Mouse (Mus musculus) embryonic facial prominence, embryonic 13.5 days (tissue): ENCODE data around the gene Trabd. TPM values are rescaled to one million over a fixed set of nuclear protein-coding genes. Genes with fewer than 3 reads are reported as not detected.

Experiments
- ATAC-seq: fragments of 200-750 bp; cut with Nextera tagmentation; 2 replicates; pipeline ENCODE4 v1.8.0; 2017; ENCODE audit warnings: low read depth; ENCODE audit not compliant: insufficient number of reproducible peaks, insufficient read depth, low FRiP score, low TSS enrichment
- H3K27ac ChIP-seq: fragments of 300-500 bp; sonication (generic); 2 replicates; pipeline ENCODE4 v1.5.1; 2015; ENCODE audit warnings: moderate library complexity, mild to moderate bottlenecking, inconsistent platforms
- H3K27me3 ChIP-seq: fragments of 300-500 bp; sonication (generic); 2 replicates; pipeline ENCODE4 v1.6.1; 2015; ENCODE audit warnings: mild to moderate bottlenecking, inconsistent platforms
- H3K36me3 ChIP-seq: fragments of 300-500 bp; sonication (generic); 2 replicates; pipeline ENCODE4 v1.6.1; 2015; ENCODE audit warnings: mild to moderate bottlenecking, inconsistent platforms
- H3K4me1 ChIP-seq: fragments of 300-500 bp; sonication (generic); 2 replicates; pipeline ENCODE4 v1.6.1; 2015; ENCODE audit warnings: inconsistent platforms
- H3K4me2 ChIP-seq: fragments of 300-500 bp; sonication (generic); 2 replicates; pipeline ENCODE4 v1.6.1; 2015; ENCODE audit warnings: moderate library complexity, mild to moderate bottlenecking, inconsistent platforms
- H3K4me3 ChIP-seq: fragments of 300-500 bp; sonication (generic); 2 replicates; pipeline ENCODE4 v1.5.1; 2015; ENCODE audit warnings: mild to moderate bottlenecking, inconsistent platforms
- H3K9ac ChIP-seq: fragments of 300-500 bp; sonication (generic); 2 replicates; pipeline ENCODE4 v1.6.1; 2015; ENCODE audit warnings: mild to moderate bottlenecking, inconsistent platforms
- H3K9me3 ChIP-seq: fragments of 300-500 bp; sonication (generic); 2 replicates; pipeline ENCODE4 v1.6.1; 2016; ENCODE audit warnings: inconsistent platforms
- WGBS: fragments of 180-500 bp; shearing (Covaris S2); methylation state at CpG from one replicate; pipeline ENCODE4 v1.1.7; 2015; ENCODE audit warnings: mixed read lengths; 5-methylcytosine and 5-hydroxymethylcytosine counted together
- polyA plus RNA-seq: library from polyadenylated mRNA; unstranded; fragments of >200 nt; fragmentation: Nextera tagmentation; extraction: Ambion mirVana; gene quantifications from 2 replicates; pipeline ENCODE4 v1.2.1, GENCODE M21; 2015

The Trabd gene
- polyA plus RNA-seq, 1 experiment from 2014 or later = 47.7 TPM

DNA sequence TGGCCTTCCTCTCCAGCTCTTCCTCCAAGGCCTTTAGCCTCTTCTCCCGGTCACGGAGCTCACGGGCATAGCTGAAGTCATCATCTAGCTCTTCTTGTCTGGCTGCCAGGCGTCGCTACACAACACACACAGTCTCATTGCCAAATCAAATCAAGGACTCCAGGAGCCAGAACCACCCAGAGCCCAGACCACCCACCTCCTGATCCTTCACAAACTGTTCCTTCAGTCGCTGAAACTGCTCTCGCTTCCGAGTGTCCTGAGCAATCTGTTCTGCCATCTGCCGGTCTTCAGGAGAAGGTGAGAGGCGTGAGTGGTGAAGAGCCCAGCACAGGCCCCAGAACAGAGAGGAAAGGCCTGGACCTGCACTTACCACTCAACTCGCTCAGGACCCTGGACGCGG, 31.1 kb downstream of the Trabd start:
- H3K9me3 ChIP-seq = no peaks in the 10 kb centered on the region
- H3K4me2 ChIP-seq = no peak overlapping the region
- WGBS = 92% methylated on average over 13 of the region's 13 CpGs
- H3K27me3 ChIP-seq = no peaks in the 10 kb centered on the region
- H3K36me3 ChIP-seq = peaks cover 100% of the 10 kb centered on the region
- no peak overlapping the region for H3K27ac ChIP-seq
- no peaks in the 10 kb centered on the region for H3K4me1 ChIP-seq
- H3K9ac ChIP-seq = no peak overlapping the region
- no peak overlapping the region for H3K4me3 ChIP-seq
- ATAC-seq = no peak

DNA sequence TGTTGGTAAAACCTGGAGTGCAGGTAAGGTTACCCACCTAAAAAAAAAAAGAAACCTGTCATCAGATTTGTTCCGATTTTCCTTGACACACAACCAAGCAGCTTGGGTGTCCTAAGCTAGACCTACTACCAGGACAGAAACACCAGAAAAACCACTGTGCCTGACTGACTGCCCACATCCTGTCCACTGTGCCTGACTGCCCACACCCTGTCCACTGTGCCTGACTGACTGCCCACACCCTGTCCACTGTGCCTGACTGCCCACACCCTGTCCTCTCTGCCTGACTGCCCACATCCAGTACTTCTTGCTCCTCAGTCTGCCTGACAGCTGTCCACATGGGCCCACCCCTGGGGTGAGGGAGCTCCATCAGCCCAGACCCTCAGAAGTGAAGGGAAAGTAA, 32.1 kb downstream of the Trabd start:
- no peak overlapping the region for H3K4me2 ChIP-seq
- H3K36me3 ChIP-seq = peaks cover 100% of the 10 kb centered on the region
- H3K27me3 ChIP-seq = no peaks in the 10 kb centered on the region
- ATAC-seq = no peak
- H3K4me1 ChIP-seq = no peaks in the 10 kb centered on the region
- H3K9me3 ChIP-seq = no peaks in the 10 kb centered on the region
- no peak overlapping the region for H3K4me3 ChIP-seq
- WGBS = 97% methylated on average over 1 of the region's 1 CpGs
- no peak overlapping the region for H3K9ac ChIP-seq
- no peak overlapping the region for H3K27ac ChIP-seq

DNA sequence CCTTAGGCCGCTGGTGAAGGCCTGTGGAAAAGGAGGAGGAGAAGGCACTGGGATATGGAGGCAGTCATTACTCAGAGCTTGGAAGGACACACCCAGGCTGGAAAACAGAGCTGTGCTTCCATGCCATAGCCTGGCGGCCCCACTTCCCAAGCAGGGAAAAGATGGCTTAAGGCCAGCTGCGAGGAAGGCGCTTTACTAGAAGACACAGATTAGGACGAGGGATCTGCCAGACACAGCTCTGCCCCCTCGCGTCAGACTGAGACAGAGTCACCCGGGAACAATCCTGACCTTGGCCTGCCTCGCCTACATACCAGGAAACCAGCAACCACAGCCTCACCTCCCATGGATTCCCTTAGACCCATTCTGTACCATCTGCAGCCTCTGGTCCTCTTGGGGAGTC, 35.2 kb downstream of the Trabd start:
- Histone ChIP-seq H3K27ac (no peak overlapping the region), H3K27me3 (no peaks in the 10 kb centered on the region), H3K9ac (0 out of 2 replicates have a peak overlapping the region, but pooled peaks have one; percentile 44), H3K36me3 (peaks cover 93% of the 10 kb centered on the region), H3K9me3 (no peaks in the 10 kb centered on the region), H3K4me3 (no peak overlapping the region), H3K4me2 (no peak overlapping the region), H3K4me1 (no peaks in the 10 kb centered on the region)
- WGBS = 82% methylated on average over 9 of the region's 9 CpGs
- no peak for ATAC-seq

DNA sequence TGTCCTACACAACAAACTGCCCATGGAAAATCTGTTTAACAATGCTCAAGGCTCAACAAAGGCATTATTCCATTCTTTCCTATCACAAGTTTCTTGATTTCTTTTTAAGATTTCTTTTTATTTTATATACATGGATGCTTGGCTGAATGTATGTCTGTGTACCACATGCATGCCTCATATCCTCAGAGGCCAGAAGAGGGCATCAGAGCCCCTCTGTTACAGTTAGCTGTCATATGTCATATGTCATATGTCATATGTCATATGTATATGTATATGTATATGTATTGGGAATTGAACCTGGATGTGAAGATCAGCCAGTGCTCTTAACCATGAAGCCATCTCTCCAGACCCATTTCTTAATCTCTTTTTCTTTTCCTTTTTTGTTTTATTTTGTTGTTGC, 43.1 kb downstream of the Trabd start:
- Histone ChIP-seq H3K4me1 (peaks cover 27% of the 10 kb centered on the region), H3K9ac (no peak overlapping the region), H3K36me3 (peaks cover 64% of the 10 kb centered on the region), H3K27me3 (no peaks in the 10 kb centered on the region), H3K27ac (no peak overlapping the region), H3K9me3 (no peaks in the 10 kb centered on the region), H3K4me2 (no peak overlapping the region), H3K4me3 (no peak overlapping the region)
- no peak for ATAC-seq

DNA sequence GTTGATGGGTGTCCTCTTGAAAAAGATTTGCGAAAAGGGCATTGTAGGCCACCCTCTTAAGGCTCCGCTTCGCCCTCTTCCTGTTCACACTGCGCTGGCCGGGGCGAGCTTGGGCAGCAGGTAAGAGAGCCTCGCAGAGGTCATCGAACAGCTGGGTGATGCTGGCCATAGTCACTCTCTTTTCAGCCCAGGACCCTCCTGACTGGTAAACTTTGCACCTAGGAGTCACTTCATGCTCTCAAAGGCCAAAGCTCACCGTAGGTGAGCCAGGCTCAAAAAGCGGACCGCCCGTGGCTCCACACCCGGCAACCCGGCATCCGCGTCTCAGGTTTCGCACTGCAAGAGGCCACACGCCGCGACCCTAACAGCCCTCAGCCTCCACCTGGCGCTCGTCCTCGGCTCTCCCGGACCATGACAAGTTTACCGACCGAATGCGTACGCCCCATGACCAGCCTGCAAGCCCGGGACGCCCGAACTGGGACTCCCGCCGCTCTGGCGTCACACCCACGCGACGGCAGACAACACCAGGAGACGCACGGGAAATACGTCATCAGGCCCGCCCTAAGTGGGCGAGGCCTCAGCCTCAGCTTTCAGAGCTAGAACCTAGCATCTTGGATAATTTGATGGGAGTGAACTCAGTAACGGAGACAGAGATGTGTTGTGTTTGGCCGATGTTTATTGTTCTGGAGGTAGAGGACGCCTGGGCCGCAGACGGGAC, 47.9 kb downstream of the Trabd start, which contains the start of gene Tubgcp6:
Gene Tubgcp6 (minus strand): TSS at position 464 of the 718 bp plus-strand sequence.
- Histone ChIP-seq H3K4me1 (peaks cover 45% of the 10 kb centered on the region), H3K27ac (peak within 1 kb of the TSS; percentile 87), H3K4me3 (peak within 1 kb of the TSS; percentile 89), H3K4me2 (peak within 1 kb of the TSS; percentile 95), H3K9me3 (no peaks in the 10 kb centered on the region), H3K27me3 (no peaks in the 10 kb centered on the region), H3K9ac (peak within 1 kb of the TSS; percentile 91), H3K36me3 (peaks cover 37% of the 10 kb centered on the region)
- under 1% methylated on average over 47 of the region's 47 CpGs for WGBS
- peak; percentile 83 for ATAC-seq

DNA sequence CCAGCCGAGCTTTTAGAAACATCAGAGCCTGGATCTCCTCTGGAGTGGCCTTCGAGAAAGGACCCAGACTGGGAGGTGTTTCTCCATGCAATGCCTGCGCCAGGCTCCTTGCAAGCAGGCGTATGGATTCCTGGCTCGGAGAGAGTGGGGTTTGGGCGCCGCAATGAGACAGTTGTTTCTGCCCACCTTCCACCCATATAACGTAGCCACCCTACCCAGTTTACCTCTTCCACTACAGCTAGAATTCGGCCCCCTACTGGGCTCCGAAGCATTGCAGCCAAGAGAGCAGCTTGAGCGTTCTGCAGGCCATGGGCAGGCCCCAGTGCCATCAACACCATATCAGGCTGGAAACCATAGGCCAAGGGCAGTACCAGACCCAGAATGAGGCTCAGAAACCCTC, 48.7 kb downstream of the Trabd start:
- Histone ChIP-seq H3K4me3 (peak overlapping the region; percentile 89), H3K36me3 (peaks cover 30% of the 10 kb centered on the region), H3K9ac (peak overlapping the region; percentile 91), H3K4me1 (peaks cover 50% of the 10 kb centered on the region), H3K27ac (peak overlapping the region; percentile 87), H3K4me2 (peak overlapping the region; percentile 95), H3K27me3 (no peaks in the 10 kb centered on the region), H3K9me3 (no peaks in the 10 kb centered on the region)
- ATAC-seq = no peak
- WGBS = 23% methylated on average over 11 of the region's 11 CpGs

DNA sequence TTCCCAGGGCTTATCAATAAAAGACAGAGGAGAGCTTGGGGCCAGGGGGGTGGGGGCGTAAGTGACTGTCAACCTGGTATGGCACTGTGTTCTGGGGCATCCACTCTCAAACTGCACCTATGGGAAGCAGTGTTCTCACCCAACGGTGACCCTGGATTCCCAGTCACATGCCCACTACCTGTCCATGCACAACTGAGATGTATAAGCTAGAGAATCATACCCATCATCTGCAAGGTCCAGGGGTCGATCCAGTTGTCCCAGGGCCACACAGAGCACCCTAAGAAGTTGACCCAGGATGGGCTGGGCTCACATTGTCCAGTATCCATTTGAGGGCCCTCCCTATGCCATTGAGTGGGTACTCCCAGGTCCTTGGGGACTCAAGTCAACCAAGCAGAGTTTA, 49.4 kb downstream of the Trabd start:
- peak overlapping the region; percentile 95; the same call in 1 of the 2 replicates for H3K4me2 ChIP-seq
- H3K9me3 ChIP-seq = no peaks in the 10 kb centered on the region
- H3K27me3 ChIP-seq = no peaks in the 10 kb centered on the region
- 90% methylated on average over 3 of the region's 3 CpGs for WGBS
- no peak overlapping the region; the same call in 1 of the 2 replicates for H3K27ac ChIP-seq
- peak overlapping the region; percentile 91; the same call in 1 of the 2 replicates for H3K9ac ChIP-seq
- H3K36me3 ChIP-seq = peaks cover 25% of the 10 kb centered on the region; the same call in 1 of the 2 replicates
- H3K4me3 ChIP-seq = no peak overlapping the region
- H3K4me1 ChIP-seq = peaks cover 55% of the 10 kb centered on the region
- no peak for ATAC-seq

DNA sequence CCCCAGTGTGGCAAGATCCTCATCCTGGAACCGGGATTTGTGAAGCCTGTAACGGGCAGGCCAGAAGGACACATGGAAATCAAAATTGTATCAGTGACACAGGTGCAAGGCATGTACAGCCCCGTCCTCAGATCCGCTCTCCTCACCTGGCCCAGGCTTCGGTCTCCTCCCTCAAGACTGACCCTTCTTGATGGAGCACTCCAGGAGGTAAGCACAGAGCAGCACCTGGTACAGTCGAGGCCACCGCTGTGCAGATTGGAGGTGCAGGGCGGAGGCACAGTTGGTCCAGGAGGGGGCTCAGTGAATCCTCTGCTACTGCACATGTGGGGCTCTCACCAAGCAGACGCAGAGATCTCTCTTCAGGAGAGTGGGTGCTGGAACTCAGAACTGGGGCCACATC, 50.4 kb downstream of the Trabd start:
- 91% methylated on average over 9 of the region's 9 CpGs for WGBS
- no peak overlapping the region for H3K9ac ChIP-seq

DNA sequence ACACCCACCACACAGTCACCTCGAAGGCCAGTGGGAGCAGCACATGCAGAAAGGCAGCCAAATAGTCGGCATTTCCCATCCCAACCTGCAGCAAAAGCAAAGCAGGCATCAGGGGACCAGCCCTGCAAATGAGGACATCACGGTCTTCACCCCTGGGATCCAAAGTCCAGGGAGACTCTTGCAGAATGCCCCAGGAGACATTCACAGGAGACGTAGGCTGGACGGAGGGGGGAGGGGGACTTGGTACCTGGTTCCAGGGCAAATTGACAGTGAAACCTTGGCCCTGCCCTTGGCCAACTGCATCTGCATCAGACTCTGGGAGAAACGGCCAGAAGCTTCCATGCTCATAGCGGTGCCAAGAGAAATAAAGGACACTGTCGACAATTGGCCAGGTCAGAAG, 51.7 kb downstream of the Trabd start:
- H3K27ac ChIP-seq = no peak overlapping the region
- WGBS = 85% methylated on average over 8 of the region's 8 CpGs
- no peak for ATAC-seq
- H3K27me3 ChIP-seq = no peaks in the 10 kb centered on the region
- H3K4me1 ChIP-seq = peaks cover 36% of the 10 kb centered on the region
- no peaks in the 10 kb centered on the region for H3K9me3 ChIP-seq
- H3K9ac ChIP-seq = no peak overlapping the region
- peaks cover 11% of the 10 kb centered on the region; the same call in 1 of the 2 replicates for H3K36me3 ChIP-seq
- no peak overlapping the region for H3K4me3 ChIP-seq
- H3K4me2 ChIP-seq = no peak overlapping the region

More for the DNA sequence above, 50.4 kb downstream of the Trabd start:
- ATAC-seq = no peak
- no peaks in the 10 kb centered on the region for H3K9me3 ChIP-seq
- H3K4me3 ChIP-seq = no peak overlapping the region
- peaks cover 16% of the 10 kb centered on the region; the same call in 1 of the 2 replicates for H3K36me3 ChIP-seq
- no peak overlapping the region for H3K4me2 ChIP-seq
- H3K27ac ChIP-seq = no peak overlapping the region
- H3K27me3 ChIP-seq = no peaks in the 10 kb centered on the region
- H3K4me1 ChIP-seq = peaks cover 46% of the 10 kb centered on the region

DNA sequence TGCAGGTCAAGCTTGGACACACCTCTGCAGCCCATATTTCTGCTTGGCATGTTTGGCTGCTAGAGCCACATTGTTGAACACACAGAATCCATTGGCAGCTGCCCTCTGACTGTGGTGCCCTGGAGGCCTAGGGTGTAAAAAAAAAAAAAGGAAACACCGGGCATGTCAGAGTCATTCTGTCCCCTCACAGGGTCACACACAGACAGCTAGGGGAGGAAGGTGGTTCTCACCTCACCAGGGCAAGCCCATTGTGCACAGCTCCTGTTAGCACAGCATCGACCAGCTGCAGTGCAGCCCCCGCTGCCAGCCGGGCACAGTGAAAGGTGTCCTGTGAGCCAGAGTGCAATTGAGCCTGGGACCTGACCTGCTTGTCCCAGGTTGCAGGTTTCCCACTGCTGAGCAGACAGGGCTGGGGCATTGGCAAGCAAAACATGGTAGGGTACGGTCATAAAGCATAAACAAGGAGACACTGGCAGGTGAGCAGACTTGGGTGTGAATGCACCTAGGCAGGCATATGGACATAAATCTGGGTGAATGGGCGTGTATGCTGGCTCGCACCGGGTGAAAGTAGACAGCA, 52.5 kb downstream of the Trabd start:
- WGBS = 87% methylated on average over 8 of the region's 8 CpGs
- Histone ChIP-seq H3K27ac (no peak overlapping the region), H3K4me3 (peak overlapping the region; percentile 62), H3K4me2 (peak overlapping the region; percentile 88), H3K27me3 (no peaks in the 10 kb centered on the region), H3K4me1 (peaks cover 28% of the 10 kb centered on the region), H3K9me3 (no peaks in the 10 kb centered on the region), H3K36me3 (peaks cover 11% of the 10 kb centered on the region; the same call in 1 of the 2 replicates), H3K9ac (peak overlapping the region; percentile 79)
- ATAC-seq = no peak

DNA sequence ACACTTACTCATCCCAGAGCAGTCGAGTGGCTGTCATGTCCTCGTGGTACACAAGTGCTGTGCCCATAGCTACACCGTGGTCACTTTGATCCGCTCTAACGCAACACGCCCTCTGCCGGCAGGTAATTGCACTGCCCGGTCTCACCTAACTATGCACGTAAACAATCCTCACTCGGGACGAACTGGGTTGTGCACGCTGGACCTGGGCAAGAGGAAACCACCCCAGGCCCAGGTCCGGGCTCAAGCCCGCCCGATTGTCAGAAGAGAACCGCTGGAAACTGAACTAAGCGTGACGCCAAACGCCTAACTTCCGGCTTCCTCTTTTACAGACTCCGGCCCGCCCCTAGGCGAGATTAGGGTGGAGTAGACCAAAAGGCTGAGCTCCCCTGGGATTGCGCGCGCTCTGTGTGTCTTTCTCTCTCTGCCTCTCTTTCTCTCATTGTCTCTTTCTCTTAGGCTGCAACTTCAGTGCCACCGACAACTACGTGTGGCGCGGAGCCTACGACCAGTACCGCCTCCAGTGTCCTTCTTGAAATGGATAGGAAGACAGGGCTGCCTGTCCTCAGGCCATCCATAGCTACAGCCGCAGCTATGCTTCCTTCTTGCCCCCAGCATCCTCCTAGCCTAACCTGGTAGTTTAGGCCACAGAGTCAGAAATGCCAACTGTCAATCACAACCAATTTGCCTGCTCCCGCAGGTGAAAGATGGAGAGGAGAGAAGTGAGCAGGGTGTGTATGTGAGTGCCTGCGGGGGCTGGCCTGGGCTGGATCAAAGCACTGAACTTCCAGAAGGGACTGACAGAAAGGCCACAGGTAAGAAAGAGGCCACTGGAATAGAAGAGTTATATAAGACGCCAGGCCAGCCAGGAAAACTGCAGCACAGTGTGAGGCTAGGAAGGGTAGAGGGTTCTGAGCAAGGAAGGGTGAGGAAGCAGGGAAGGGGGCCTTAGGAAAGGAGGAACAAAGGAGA, 53.7 kb downstream of the Trabd start, which contains the start of gene Hdac10:
Gene Hdac10 (minus strand): TSS at position 319 of the 969 bp plus-strand sequence.
- Histone ChIP-seq H3K9ac (peak within 1 kb of the TSS; percentile 79), H3K36me3 (peaks cover 11% of the 10 kb centered on the region; the same call in 1 of the 2 replicates), H3K27me3 (no peaks in the 10 kb centered on the region), H3K4me3 (peak within 1 kb of the TSS; percentile 62), H3K9me3 (no peaks in the 10 kb centered on the region), H3K4me2 (peak within 1 kb of the TSS; percentile 88), H3K4me1 (peaks cover 23% of the 10 kb centered on the region), H3K27ac (peak within 1 kb of the TSS; percentile 80)
- ATAC-seq = peak; percentile 77
- 2% methylated on average over 36 of the region's 36 CpGs for WGBS
